Mouse (Mus musculus): ENCODE measurements at regions not wholly inside any gene's neighbourhood (a gene's known extent, or its start where the extent isn't known, plus 50 kb on each side); places are given as distances from the start of the nearest gene placed in this dataset.

GRCm38 (mm10) chr9:11119153-11119552 lies 214.6 kb upstream of the Cntn5 start:
- TF ChIP-seq CTCF (IDR thresholded peaks at IDR 0.05; ENCODE audit: extremely low read depth, insufficient read depth, insufficient read length, insufficient replicate concordance): no peak
- no peak for TF ChIP-seq POLR2A (IDR thresholded peaks at IDR 0.05; ENCODE audit: low read depth, low read length)
